Mouse (Mus musculus): ENCODE data around the gene Tspan5. TPM values are rescaled to one million over a fixed set of nuclear protein-coding genes. Genes with fewer than 3 reads are reported as not detected.

The Tspan5 gene
- polyA plus RNA-seq, 1 experiment from 2014 or later: 101 TPM

DNA sequence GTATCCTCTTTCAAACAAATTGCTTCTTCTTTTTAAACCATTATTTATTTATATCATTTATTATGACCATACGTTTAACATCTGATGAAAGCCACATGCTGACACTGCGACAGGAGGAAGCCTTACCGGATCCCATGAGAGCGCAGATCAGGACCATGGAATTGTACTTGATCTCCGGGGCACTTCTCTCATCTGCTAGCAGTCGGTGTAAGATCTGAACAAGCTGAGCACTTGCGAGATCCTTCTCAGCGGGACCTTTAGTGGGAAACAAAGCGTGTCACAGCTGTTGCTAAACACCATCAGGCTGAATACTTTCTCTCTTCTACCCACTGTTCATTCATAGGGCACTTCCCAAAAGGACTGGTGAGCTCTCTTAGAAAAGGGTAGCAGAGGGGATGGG, 199.6 kb downstream of the Tspan5 start:
- Histone ChIP-seq H3K27me3 (no peaks in the 10 kb centered on the region), H3K9ac (no peak overlapping the region), H3K4me1 (replicated peaks) (peaks cover 6% of the 10 kb centered on the region; the same call in 1 of the 2 replicates), H3K4me3 (no peak overlapping the region), H3K27ac (replicated peaks) (no peak overlapping the region), H3K36me3 (peaks cover 53% of the 10 kb centered on the region), H3K4me2 (no peak overlapping the region), H3K9me3 (no peaks in the 10 kb centered on the region)
- no peak for ATAC-seq (ENCODE audit: low read depth)
- WGBS: 40% methylated on average over 9 of the region's 9 CpGs

DNA sequence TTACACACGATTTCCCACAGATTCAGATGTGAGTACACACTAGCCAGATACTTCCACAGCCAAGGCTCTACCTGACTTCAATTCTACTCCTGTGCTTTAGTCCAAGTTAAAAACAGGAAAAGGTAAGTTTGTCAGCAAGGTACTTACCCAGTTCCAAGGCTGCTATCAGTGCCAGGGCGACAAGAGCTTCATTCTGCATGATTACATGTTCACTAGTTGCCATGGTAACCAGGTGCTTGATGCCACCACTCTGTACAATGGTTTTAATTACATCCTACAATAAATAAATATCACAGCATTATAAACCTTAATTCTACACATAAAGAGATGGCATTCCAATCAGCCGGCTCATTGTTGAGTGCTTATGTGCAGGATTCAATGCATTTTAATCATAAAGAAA, 203.5 kb downstream of the Tspan5 start:
- H3K9me3 ChIP-seq: no peaks in the 10 kb centered on the region
- no peaks in the 10 kb centered on the region for H3K27me3 ChIP-seq
- peaks cover 6% of the 10 kb centered on the region; the same call in 1 of the 2 replicates for H3K4me1 ChIP-seq (replicated peaks)
- 88% methylated on average over 3 of the region's 3 CpGs for WGBS
- H3K36me3 ChIP-seq: peaks cover 38% of the 10 kb centered on the region
- no peak for ATAC-seq (ENCODE audit: low read depth)
- no peak overlapping the region for H3K27ac ChIP-seq (replicated peaks)
- H3K4me3 ChIP-seq: no peak overlapping the region
- no peak overlapping the region for H3K4me2 ChIP-seq
- H3K9ac ChIP-seq: no peak overlapping the region

DNA sequence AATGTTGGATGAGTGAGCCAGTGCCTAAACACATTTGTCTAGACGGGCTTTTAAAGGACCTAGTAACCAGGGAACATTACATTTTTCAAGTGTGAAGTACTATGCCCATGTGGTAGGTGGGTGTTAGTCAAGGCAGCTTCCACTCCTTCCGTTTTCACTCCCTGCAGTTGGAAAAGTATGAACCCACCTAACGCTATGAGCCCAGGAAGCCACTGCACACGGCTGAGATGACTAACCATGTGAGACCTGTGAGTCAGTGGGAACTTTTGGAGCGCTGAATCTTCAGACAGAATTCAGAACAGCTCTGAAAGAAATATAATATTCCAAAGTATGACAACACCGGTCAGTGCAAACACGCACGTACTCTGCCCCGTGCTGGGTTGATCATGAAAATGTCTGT, 207.1 kb downstream of the Tspan5 start:
- H3K9ac ChIP-seq: no peak overlapping the region
- WGBS: 94% methylated on average over 9 of the region's 9 CpGs
- H3K4me1 ChIP-seq (replicated peaks): no peaks in the 10 kb centered on the region
- no peak overlapping the region for H3K4me3 ChIP-seq
- no peak overlapping the region for H3K27ac ChIP-seq (replicated peaks)
- no peaks in the 10 kb centered on the region for H3K27me3 ChIP-seq
- peaks cover 52% of the 10 kb centered on the region for H3K36me3 ChIP-seq
- no peak overlapping the region for H3K4me2 ChIP-seq
- H3K9me3 ChIP-seq: no peaks in the 10 kb centered on the region
- ATAC-seq (ENCODE audit: low read depth): no peak

DNA sequence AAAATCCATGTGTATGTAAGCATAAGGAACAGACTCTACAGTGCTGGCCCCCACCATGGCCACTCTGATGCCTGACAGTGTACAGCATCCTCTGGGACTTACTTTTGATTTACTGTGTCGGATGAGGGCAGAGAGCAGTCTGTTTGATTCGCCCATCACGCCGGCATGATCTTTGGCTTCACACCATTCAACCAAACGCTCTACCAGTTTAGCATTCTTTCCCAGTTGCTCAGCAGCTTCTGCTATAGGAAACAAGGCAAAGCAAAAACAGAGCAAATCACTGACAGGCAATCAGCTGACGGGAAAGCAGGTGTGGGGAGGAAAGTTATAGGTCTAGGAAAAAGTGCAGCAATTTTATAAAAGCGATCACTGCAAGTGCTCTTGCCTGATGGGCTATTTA, 213.2 kb downstream of the Tspan5 start:
- 83% methylated on average over 7 of the region's 7 CpGs for WGBS
- H3K4me2 ChIP-seq: no peak overlapping the region
- no peaks in the 10 kb centered on the region for H3K9me3 ChIP-seq
- ATAC-seq (ENCODE audit: low read depth): no peak
- no peak overlapping the region for H3K27ac ChIP-seq (replicated peaks)
- H3K36me3 ChIP-seq: peaks cover 62% of the 10 kb centered on the region
- no peak overlapping the region for H3K4me3 ChIP-seq
- no peak overlapping the region for H3K9ac ChIP-seq
- H3K27me3 ChIP-seq: no peaks in the 10 kb centered on the region
- H3K4me1 ChIP-seq (replicated peaks): no peaks in the 10 kb centered on the region

Other genes starting within 250 kb of the Tspan5 start
- gene Eif4e, start 216.0 kb upstream of the Tspan5 start, polyA plus RNA-seq (2015; fragmentation: Nextera tagmentation; extraction: Ambion mirVana): 300 and 384 TPM in 2 replicates

All from neural tube, embryonic 13.5 days (tissue).